Mouse (Mus musculus): ENCODE data around the gene Kcnip1. TPM values are rescaled to one million over a fixed set of nuclear protein-coding genes. Genes with fewer than 3 reads are reported as not detected.

The Kcnip1 gene
- polyA plus RNA-seq, 1 experiment from 2014 or later: 1.8 TPM

DNA sequence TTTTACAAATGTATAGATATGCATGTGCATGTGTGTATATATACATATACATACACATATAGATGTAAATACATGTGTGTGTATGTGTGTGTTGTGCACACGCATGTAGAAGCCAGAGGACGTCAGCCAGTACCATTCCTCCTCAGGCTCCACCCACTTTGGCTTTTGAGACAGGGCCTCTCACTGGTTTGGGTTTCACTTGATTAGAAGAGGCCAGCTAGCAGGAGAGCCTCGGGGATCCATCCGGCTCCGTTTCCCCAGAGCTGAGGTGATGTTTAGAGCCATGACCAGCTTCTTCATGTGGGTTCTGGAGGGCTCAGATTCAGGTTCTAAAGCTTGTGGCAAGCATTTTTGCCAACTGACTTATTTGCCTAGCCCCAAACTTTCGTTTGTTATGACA lies 89.5 kb downstream of the Kcnip1 start:
- Histone ChIP-seq H3K27me3 (ENCODE audit: insufficient read depth, poor library complexity, severe bottlenecking) (peaks cover 4% of the 10 kb centered on the region; the same call in 1 of the 2 replicates), H3K4me1 (no peaks in the 10 kb centered on the region; the same call in 1 of the 2 replicates), H3K27ac (no peak overlapping the region), H3K4me3 (no peak overlapping the region), H3K36me3 (no peaks in the 10 kb centered on the region), H3K9me3 (no peaks in the 10 kb centered on the region)
- 57% methylated on average over 6 of the region's 6 CpGs for WGBS
- peak; percentile 72 for DNase-seq (ENCODE audit: low spot score)

GRCm38 (mm10) chr11:33902377-33902776 lies 90.6 kb downstream of the Kcnip1 start:
- no peaks in the 10 kb centered on the region for H3K9me3 ChIP-seq
- H3K36me3 ChIP-seq: no peaks in the 10 kb centered on the region
- no peaks in the 10 kb centered on the region; the same call in 1 of the 2 replicates for H3K4me1 ChIP-seq
- peak; percentile 42 for DNase-seq (ENCODE audit: low spot score)
- H3K27me3 ChIP-seq (ENCODE audit: insufficient read depth, poor library complexity, severe bottlenecking): no peaks in the 10 kb centered on the region
- 52% methylated on average over 10 of the region's 10 CpGs for WGBS
- H3K27ac ChIP-seq: no peak overlapping the region
- no peak overlapping the region for H3K4me3 ChIP-seq

DNA sequence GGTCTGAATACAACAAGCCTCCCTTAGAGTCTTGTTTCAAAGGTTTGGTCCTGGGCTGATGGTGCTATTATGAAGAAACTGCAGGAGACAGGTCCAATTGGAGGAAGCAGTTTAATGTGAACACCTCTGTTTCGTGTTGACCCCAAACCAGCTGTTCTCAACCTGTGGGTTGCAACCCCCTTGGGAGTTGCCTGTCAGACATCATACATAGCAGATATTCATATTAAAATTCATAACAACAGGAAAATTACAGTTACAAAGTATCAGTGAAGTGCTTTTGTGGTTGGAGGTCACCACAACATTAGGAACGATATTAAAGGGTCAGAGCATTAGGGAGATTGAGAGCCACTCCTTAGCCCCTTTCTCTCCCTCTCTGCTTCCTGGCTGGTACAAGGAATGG lies 91.2 kb downstream of the Kcnip1 start:
- H3K27me3 ChIP-seq (ENCODE audit: insufficient read depth, poor library complexity, severe bottlenecking): no peaks in the 10 kb centered on the region
- 72% methylated on average over 2 of the region's 2 CpGs for WGBS
- no peaks in the 10 kb centered on the region for H3K36me3 ChIP-seq
- no peak overlapping the region for H3K4me3 ChIP-seq
- H3K4me1 ChIP-seq: no peaks in the 10 kb centered on the region; the same call in 1 of the 2 replicates
- no peak overlapping the region for H3K27ac ChIP-seq
- no peak for DNase-seq (ENCODE audit: low spot score)
- H3K9me3 ChIP-seq: no peaks in the 10 kb centered on the region

- Histone ChIP-seq H3K4me3 (no peak overlapping the region), H3K36me3 (no peaks in the 10 kb centered on the region), H3K27ac (no peak overlapping the region), H3K27me3 (ENCODE audit: insufficient read depth, poor library complexity, severe bottlenecking) (no peaks in the 10 kb centered on the region), H3K9me3 (no peaks in the 10 kb centered on the region), H3K4me1 (no peaks in the 10 kb centered on the region)
- no peak for DNase-seq (ENCODE audit: low spot score)
- WGBS: 73% methylated on average over 4 of the region's 4 CpGs
These were observed 101.9 kb downstream of the Kcnip1 start for GRCm38 (mm10) chr11:33891084-33891483.

DNA sequence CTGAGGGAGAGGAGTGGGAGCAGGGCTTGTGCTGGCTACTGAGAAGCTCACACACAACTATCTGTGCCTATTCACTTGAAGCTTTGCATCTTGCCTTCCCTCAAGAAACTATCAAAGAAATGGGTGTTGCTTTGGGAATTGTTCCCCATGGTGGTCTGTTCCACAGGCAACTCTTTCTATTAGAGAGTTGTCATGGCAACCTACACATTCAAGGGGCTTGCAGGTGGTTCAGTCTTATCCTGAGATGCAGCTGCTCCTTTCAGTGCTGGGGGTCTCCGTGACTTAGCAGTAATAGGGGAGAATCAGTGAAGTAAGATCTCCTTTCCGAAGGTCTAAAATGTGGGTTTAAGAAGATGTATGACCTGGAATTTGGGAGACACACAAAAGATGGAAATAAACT lies 102.6 kb downstream of the Kcnip1 start:
- Histone ChIP-seq H3K36me3 (no peaks in the 10 kb centered on the region), H3K9me3 (no peaks in the 10 kb centered on the region), H3K4me3 (no peak overlapping the region), H3K4me1 (no peaks in the 10 kb centered on the region), H3K27me3 (ENCODE audit: insufficient read depth, poor library complexity, severe bottlenecking) (no peaks in the 10 kb centered on the region), H3K27ac (no peak overlapping the region)
- WGBS: 75% methylated on average over 2 of the region's 2 CpGs
- no peak for DNase-seq (ENCODE audit: low spot score)

DNA sequence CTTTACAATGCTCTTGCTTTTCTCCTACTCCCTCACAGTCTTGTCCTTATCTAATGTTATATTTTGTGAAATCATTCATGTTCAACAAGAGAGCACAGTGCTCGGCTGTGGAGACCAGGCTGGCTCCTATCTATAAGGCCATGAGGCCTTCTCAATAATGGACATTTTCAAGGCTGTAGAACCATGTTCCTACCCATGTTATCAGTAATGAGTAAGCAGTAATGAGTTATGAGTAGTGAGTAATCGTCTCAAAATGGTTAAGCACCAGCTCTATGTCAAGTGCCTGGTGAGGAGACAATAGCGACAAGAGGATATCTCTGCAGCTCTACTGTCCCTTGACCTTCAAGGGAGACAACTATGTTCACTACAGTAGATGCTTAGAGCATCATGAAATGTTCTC lies 105.3 kb downstream of the Kcnip1 start:
- H3K27me3 ChIP-seq (ENCODE audit: insufficient read depth, poor library complexity, severe bottlenecking): no peaks in the 10 kb centered on the region
- 75% methylated on average over 3 of the region's 3 CpGs for WGBS
- no peak for DNase-seq (ENCODE audit: low spot score)
- no peak overlapping the region for H3K27ac ChIP-seq
- H3K4me3 ChIP-seq: no peak overlapping the region
- no peaks in the 10 kb centered on the region for H3K36me3 ChIP-seq
- H3K4me1 ChIP-seq: no peaks in the 10 kb centered on the region
- H3K9me3 ChIP-seq: no peaks in the 10 kb centered on the region

- WGBS: 68% methylated on average over 4 of the region's 4 CpGs
These were observed 107.0 kb downstream of the Kcnip1 start for GRCm38 (mm10) chr11:33885981-33886380.

DNA sequence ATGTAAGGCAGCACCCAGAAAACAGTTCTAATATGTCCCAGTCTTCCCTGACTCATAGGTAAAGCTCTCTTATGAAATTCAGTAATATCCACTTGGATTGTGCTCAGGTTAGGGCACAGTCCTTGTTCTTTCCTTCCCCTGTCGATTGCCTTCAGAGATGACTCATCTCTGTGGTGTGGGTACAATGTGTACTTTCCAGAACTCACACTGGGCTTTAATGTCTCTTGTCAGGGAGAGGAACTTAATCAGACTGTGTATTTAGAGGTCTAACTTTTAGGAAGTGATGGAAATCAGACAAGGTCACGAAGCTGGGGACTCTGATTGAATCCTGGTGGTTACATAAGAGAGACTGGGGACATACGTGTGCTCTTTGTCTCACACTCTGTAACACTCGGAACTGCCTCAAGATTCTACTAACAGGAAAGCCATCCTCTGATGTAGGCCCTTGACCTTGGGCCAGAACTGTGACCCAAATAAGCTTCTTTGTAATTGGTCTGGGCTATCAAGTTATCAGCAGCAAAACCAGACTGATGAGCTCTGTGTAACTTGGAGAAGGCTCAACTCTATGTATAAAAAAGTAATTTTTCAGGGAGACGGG lies 110.1 kb downstream of the Kcnip1 start:
- Histone ChIP-seq H3K4me1 (no peaks in the 10 kb centered on the region), H3K4me3 (no peak overlapping the region), H3K27ac (no peak overlapping the region), H3K9me3 (no peaks in the 10 kb centered on the region), H3K36me3 (no peaks in the 10 kb centered on the region), H3K27me3 (ENCODE audit: insufficient read depth, poor library complexity, severe bottlenecking) (no peaks in the 10 kb centered on the region)
- no peak for DNase-seq (ENCODE audit: low spot score)
- whole genome bisulfite sequencing: 65% methylated on average over 5 of the region's 5 CpGs

More at GRCm38 (mm10) chr11:33885981-33886380, 107.0 kb downstream of the Kcnip1 start:
- DNase-seq (ENCODE audit: low spot score): no peak
- Histone ChIP-seq H3K9me3 (no peaks in the 10 kb centered on the region), H3K4me3 (no peak overlapping the region), H3K27me3 (ENCODE audit: insufficient read depth, poor library complexity, severe bottlenecking) (no peaks in the 10 kb centered on the region), H3K36me3 (no peaks in the 10 kb centered on the region), H3K4me1 (no peaks in the 10 kb centered on the region), H3K27ac (no peak overlapping the region)

GRCm38 (mm10) chr11:33874925-33875324 lies 118.0 kb downstream of the Kcnip1 start:
- H3K4me3 ChIP-seq: no peak overlapping the region
- no peak overlapping the region for H3K27ac ChIP-seq
- H3K27me3 ChIP-seq (ENCODE audit: insufficient read depth, poor library complexity, severe bottlenecking): no peaks in the 10 kb centered on the region
- no peaks in the 10 kb centered on the region for H3K9me3 ChIP-seq
- peaks cover 23% of the 10 kb centered on the region for H3K4me1 ChIP-seq
- DNase-seq (ENCODE audit: low spot score): no peak
- H3K36me3 ChIP-seq: no peaks in the 10 kb centered on the region

- peaks cover 23% of the 10 kb centered on the region for H3K4me1 ChIP-seq
- WGBS: 44% methylated on average over 10 of the region's 10 CpGs
- H3K9me3 ChIP-seq: no peaks in the 10 kb centered on the region
- no peaks in the 10 kb centered on the region; the same call in 1 of the 2 replicates for H3K27me3 ChIP-seq (ENCODE audit: insufficient read depth, poor library complexity, severe bottlenecking)
- H3K36me3 ChIP-seq: no peaks in the 10 kb centered on the region
- peak; percentile 92 for DNase-seq (ENCODE audit: low spot score)
- H3K27ac ChIP-seq: peak overlapping the region; percentile 74
- H3K4me3 ChIP-seq: no peak overlapping the region
These were observed 119.7 kb downstream of the Kcnip1 start for GRCm38 (mm10) chr11:33873071-33873781.

- peak; percentile 68 for DNase-seq (ENCODE audit: low spot score)
- no peaks in the 10 kb centered on the region; the same call in 1 of the 2 replicates for H3K27me3 ChIP-seq (ENCODE audit: insufficient read depth, poor library complexity, severe bottlenecking)
- H3K27ac ChIP-seq: peak overlapping the region; percentile 74
- no peak overlapping the region for H3K4me3 ChIP-seq
- 61% methylated on average over 2 of the region's 2 CpGs for WGBS
- no peaks in the 10 kb centered on the region for H3K36me3 ChIP-seq
- peaks cover 23% of the 10 kb centered on the region for H3K4me1 ChIP-seq
- H3K9me3 ChIP-seq: no peaks in the 10 kb centered on the region
These were observed 120.3 kb downstream of the Kcnip1 start for GRCm38 (mm10) chr11:33872716-33873048.

DNA sequence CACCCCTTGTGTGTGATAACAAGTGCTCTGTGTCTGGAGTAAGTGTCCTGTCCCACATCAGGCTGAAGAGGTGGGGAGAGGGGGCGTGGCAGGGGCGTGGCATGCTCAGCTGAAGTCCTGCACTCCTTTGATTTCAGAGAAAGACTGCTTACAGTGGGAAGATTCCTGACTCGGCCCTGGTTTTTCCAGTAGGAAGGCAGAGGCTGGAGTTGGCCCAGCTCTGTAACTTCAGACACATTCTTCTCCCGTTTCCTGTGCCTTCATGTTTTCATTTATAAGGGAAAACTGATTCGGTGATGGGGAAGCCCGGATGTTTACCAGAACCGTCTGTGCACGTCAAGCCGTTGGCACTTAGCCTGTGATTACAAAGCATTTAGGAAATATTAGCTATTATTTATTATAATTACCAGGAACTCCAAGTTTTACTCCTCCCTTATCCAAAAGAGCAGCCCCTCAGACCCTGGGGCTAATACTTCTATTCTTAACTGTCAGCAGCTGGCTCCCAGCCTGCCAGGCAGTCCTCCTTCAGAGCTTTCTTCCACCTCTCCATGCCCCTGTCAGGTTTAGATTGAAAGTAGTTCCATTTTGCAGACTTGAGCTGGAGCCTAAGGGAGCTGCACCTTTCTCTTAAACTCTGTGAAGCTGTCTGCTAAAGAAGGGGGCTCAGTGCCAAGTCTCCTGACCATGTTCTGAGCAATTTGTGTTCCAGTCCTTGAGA lies 120.8 kb downstream of the Kcnip1 start:
- Histone ChIP-seq H3K27me3 (ENCODE audit: insufficient read depth, poor library complexity, severe bottlenecking) (no peaks in the 10 kb centered on the region; the same call in 1 of the 2 replicates), H3K4me1 (peaks cover 23% of the 10 kb centered on the region), H3K9me3 (no peaks in the 10 kb centered on the region), H3K27ac (peak overlapping the region; percentile 74), H3K36me3 (no peaks in the 10 kb centered on the region), H3K4me3 (no peak overlapping the region)
- peak; percentile 90 for DNase-seq (ENCODE audit: low spot score)
- 41% methylated on average over 9 of the region's 9 CpGs for WGBS

DNA sequence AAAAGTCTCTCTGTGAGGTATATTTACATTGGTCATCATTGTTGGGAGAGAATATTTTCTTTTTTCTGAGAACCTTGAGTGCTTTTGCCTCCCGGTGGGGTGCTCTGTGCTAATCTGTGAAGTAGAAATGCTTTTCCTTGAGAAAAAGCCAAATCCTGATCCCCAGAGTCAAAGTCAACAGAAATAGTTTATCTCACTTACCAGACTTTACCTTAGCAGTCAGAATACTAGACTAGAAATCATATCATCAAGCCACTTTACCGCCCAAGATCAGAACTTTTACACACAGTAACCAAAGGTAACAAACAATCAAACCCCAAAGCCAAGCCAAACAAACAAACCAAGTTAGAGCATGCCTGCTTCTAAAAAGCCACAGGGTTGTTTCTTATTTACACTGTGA lies 122.7 kb downstream of the Kcnip1 start:
- H3K27me3 ChIP-seq (ENCODE audit: insufficient read depth, poor library complexity, severe bottlenecking): no peaks in the 10 kb centered on the region; the same call in 1 of the 2 replicates
- 80% methylated on average over 2 of the region's 2 CpGs for WGBS
- no peak overlapping the region for H3K27ac ChIP-seq
- no peaks in the 10 kb centered on the region for H3K9me3 ChIP-seq
- peaks cover 23% of the 10 kb centered on the region for H3K4me1 ChIP-seq
- DNase-seq (ENCODE audit: low spot score): no peak
- H3K36me3 ChIP-seq: no peaks in the 10 kb centered on the region
- no peak overlapping the region for H3K4me3 ChIP-seq
